Mouse (Mus musculus): Measurements from ENCODE around the gene Npm1. TPM values are rescaled to one million over a fixed set of nuclear protein-coding genes. Genes with fewer than 3 reads are reported as not detected.

Npm1 gene
- polyA plus RNA-seq, 1 experiment from 2014 or later: 1,479 TPM

- peak; percentile 61 for DNase-seq (ENCODE audit: low spot score)
- whole genome bisulfite sequencing: 13% methylated on average over 22 of the region's 22 CpGs
These were observed 35.5 kb upstream of the Npm1 start for GRCm38 (mm10) chr11:33198351-33199116.

GRCm38 (mm10) chr11:33197673-33198072 is 34.7 kb upstream of the Npm1 start:
- 15% methylated on average over 15 of the region's 15 CpGs for WGBS
- H3K27me3 ChIP-seq (ENCODE audit: low read depth, poor library complexity, severe bottlenecking): peaks cover 99% of the 10 kb centered on the region
- no peak overlapping the region for H3K4me3 ChIP-seq
- H3K4me1 ChIP-seq: peaks cover 46% of the 10 kb centered on the region
- no peaks in the 10 kb centered on the region for H3K9me3 ChIP-seq (replicated peaks)
- no peaks in the 10 kb centered on the region for H3K36me3 ChIP-seq
- no peak overlapping the region for H3K27ac ChIP-seq
- DNase-seq (ENCODE audit: low spot score): peak; percentile 51

More at GRCm38 (mm10) chr11:33198351-33199116, 35.5 kb upstream of the Npm1 start:
- Histone ChIP-seq H3K4me1 (peaks cover 51% of the 10 kb centered on the region), H3K9me3 (replicated peaks) (no peaks in the 10 kb centered on the region), H3K27me3 (ENCODE audit: low read depth, poor library complexity, severe bottlenecking) (peaks cover 99% of the 10 kb centered on the region), H3K27ac (no peak overlapping the region), H3K36me3 (no peaks in the 10 kb centered on the region), H3K4me3 (no peak overlapping the region)

- no peak overlapping the region for H3K27ac ChIP-seq
- no peaks in the 10 kb centered on the region for H3K36me3 ChIP-seq
- H3K9me3 ChIP-seq (replicated peaks): no peaks in the 10 kb centered on the region
- 23% methylated on average over 13 of the region's 13 CpGs for WGBS
- H3K4me1 ChIP-seq: peaks cover 42% of the 10 kb centered on the region
- peak; percentile 51 for DNase-seq (ENCODE audit: low spot score)
- no peak overlapping the region for H3K4me3 ChIP-seq
- H3K27me3 ChIP-seq (ENCODE audit: low read depth, poor library complexity, severe bottlenecking): peaks cover 99% of the 10 kb centered on the region
These were observed 34.1 kb upstream of the Npm1 start for GRCm38 (mm10) chr11:33197133-33197514.

GRCm38 (mm10) chr11:33196447-33197132 is 33.6 kb upstream of the Npm1 start:
- Histone ChIP-seq H3K27ac (no peak overlapping the region), H3K4me1 (peaks cover 38% of the 10 kb centered on the region), H3K27me3 (ENCODE audit: low read depth, poor library complexity, severe bottlenecking) (peaks cover 99% of the 10 kb centered on the region), H3K36me3 (no peaks in the 10 kb centered on the region), H3K9me3 (replicated peaks) (no peaks in the 10 kb centered on the region), H3K4me3 (no peak overlapping the region)
- peak; percentile 59 for DNase-seq (ENCODE audit: low spot score)
- 10% methylated on average over 24 of the region's 24 CpGs for WGBS

GRCm38 (mm10) chr11:33195531-33196446 is 32.8 kb upstream of the Npm1 start:
- H3K27ac ChIP-seq: no peak overlapping the region
- H3K9me3 ChIP-seq (replicated peaks): no peaks in the 10 kb centered on the region
- peaks cover 30% of the 10 kb centered on the region for H3K4me1 ChIP-seq
- H3K36me3 ChIP-seq: no peaks in the 10 kb centered on the region
- peak; percentile 48 for DNase-seq (ENCODE audit: low spot score)
- H3K4me3 ChIP-seq: no peak overlapping the region
- peaks cover 99% of the 10 kb centered on the region for H3K27me3 ChIP-seq (ENCODE audit: low read depth, poor library complexity, severe bottlenecking)
- 4% methylated on average over 25 of the region's 25 CpGs for WGBS

GRCm38 (mm10) chr11:33195061-33195460 is 32.1 kb upstream of the Npm1 start:
- no peaks in the 10 kb centered on the region for H3K9me3 ChIP-seq (replicated peaks)
- H3K36me3 ChIP-seq: no peaks in the 10 kb centered on the region
- H3K27me3 ChIP-seq (ENCODE audit: low read depth, poor library complexity, severe bottlenecking): peaks cover 99% of the 10 kb centered on the region
- no peak overlapping the region for H3K4me3 ChIP-seq
- no peak overlapping the region for H3K27ac ChIP-seq
- H3K4me1 ChIP-seq: peaks cover 23% of the 10 kb centered on the region
- DNase-seq (ENCODE audit: low spot score): no peak
- 18% methylated on average over 7 of the region's 7 CpGs for WGBS

GRCm38 (mm10) chr11:33193695-33194094 is 30.7 kb upstream of the Npm1 start:
- no peak overlapping the region; the same call in 1 of the 2 replicates for H3K27ac ChIP-seq
- H3K4me1 ChIP-seq: peaks cover 17% of the 10 kb centered on the region
- DNase-seq (ENCODE audit: low spot score): peak; percentile 53
- H3K36me3 ChIP-seq: no peaks in the 10 kb centered on the region
- H3K27me3 ChIP-seq (ENCODE audit: low read depth, poor library complexity, severe bottlenecking): peaks cover 88% of the 10 kb centered on the region
- no peaks in the 10 kb centered on the region for H3K9me3 ChIP-seq (replicated peaks)
- 0% methylated on average over 12 of the region's 12 CpGs for WGBS
- peak overlapping the region; percentile 28 for H3K4me3 ChIP-seq

- H3K4me1 ChIP-seq: peaks cover 15% of the 10 kb centered on the region
- H3K27me3 ChIP-seq (ENCODE audit: low read depth, poor library complexity, severe bottlenecking): peaks cover 50% of the 10 kb centered on the region
- no peaks in the 10 kb centered on the region for H3K9me3 ChIP-seq (replicated peaks)
- WGBS: 85% methylated on average over 3 of the region's 3 CpGs
- no peak overlapping the region for H3K4me3 ChIP-seq
- no peaks in the 10 kb centered on the region for H3K36me3 ChIP-seq
- no peak overlapping the region for H3K27ac ChIP-seq
- no peak for DNase-seq (ENCODE audit: low spot score)
These were observed 18.8 kb upstream of the Npm1 start for GRCm38 (mm10) chr11:33181804-33182203.

- Histone ChIP-seq H3K36me3 (no peaks in the 10 kb centered on the region), H3K9me3 (replicated peaks) (no peaks in the 10 kb centered on the region), H3K4me1 (peaks cover 15% of the 10 kb centered on the region), H3K27ac (0 out of 2 replicates have a peak overlapping the region, but pooled peaks have one; percentile 37), H3K4me3 (peak overlapping the region; percentile 47), H3K27me3 (ENCODE audit: low read depth, poor library complexity, severe bottlenecking) (peaks cover 58% of the 10 kb centered on the region)
- under 1% methylated on average over 18 of the region's 18 CpGs for WGBS
- DNase-seq (ENCODE audit: low spot score): peak; percentile 63
These were observed 17.7 kb upstream of the Npm1 start for GRCm38 (mm10) chr11:33180701-33181116.

GRCm38 (mm10) chr11:33179802-33180201 is 16.8 kb upstream of the Npm1 start:
- peaks cover 65% of the 10 kb centered on the region for H3K27me3 ChIP-seq (ENCODE audit: low read depth, poor library complexity, severe bottlenecking)
- 67% methylated on average over 1 of the region's 1 CpGs for WGBS
- peaks cover 15% of the 10 kb centered on the region for H3K4me1 ChIP-seq

GRCm38 (mm10) chr11:33176525-33177245 is 13.7 kb upstream of the Npm1 start:
- Histone ChIP-seq H3K9me3 (replicated peaks) (no peaks in the 10 kb centered on the region), H3K4me1 (peaks cover 15% of the 10 kb centered on the region), H3K27me3 (ENCODE audit: low read depth, poor library complexity, severe bottlenecking) (peaks cover 64% of the 10 kb centered on the region), H3K36me3 (no peaks in the 10 kb centered on the region), H3K4me3 (no peak overlapping the region), H3K27ac (no peak overlapping the region)
- peak; percentile 63 for DNase-seq (ENCODE audit: low spot score)
- WGBS: 32% methylated on average over 20 of the region's 20 CpGs

More at GRCm38 (mm10) chr11:33179802-33180201, 16.8 kb upstream of the Npm1 start:
- Histone ChIP-seq H3K9me3 (replicated peaks) (no peaks in the 10 kb centered on the region), H3K4me3 (no peak overlapping the region), H3K27ac (no peak overlapping the region), H3K36me3 (no peaks in the 10 kb centered on the region)
- DNase-seq (ENCODE audit: low spot score): no peak

GRCm38 (mm10) chr11:33175768-33176167 is 12.8 kb upstream of the Npm1 start:
- H3K36me3 ChIP-seq: no peaks in the 10 kb centered on the region

More at GRCm38 (mm10) chr11:33175768-33176167, 12.8 kb upstream of the Npm1 start:
- Histone ChIP-seq H3K9me3 (replicated peaks) (no peaks in the 10 kb centered on the region), H3K4me1 (peaks cover 10% of the 10 kb centered on the region), H3K27me3 (ENCODE audit: low read depth, poor library complexity, severe bottlenecking) (peaks cover 55% of the 10 kb centered on the region), H3K4me3 (no peak overlapping the region), H3K27ac (no peak overlapping the region)
- DNase-seq (ENCODE audit: low spot score): no peak
- WGBS: 72% methylated on average over 3 of the region's 3 CpGs
